Mouse (Mus musculus) liver, postnatal 0 days (tissue): ENCODE data around the gene Sel1l.

Experiments used
- CTCF ChIP-seq: sonication (generic); IDR thresholded peaks from 2 replicates; pipeline ENCODE4 v1.5.1; 2016; ENCODE audit warnings: antibody characterized with exemption, low read depth
- EP300 ChIP-seq: IDR thresholded peaks from 2 replicates; pipeline ENCODE4 v1.6.1; 2016; ENCODE audit warnings: antibody characterized with exemption, low read depth, mild to moderate bottlenecking

- TF ChIP-seq CTCF, result no peak
- TF ChIP-seq EP300, result peak; percentile 76
Observed at GRCm38 (mm10) chr12:91757854-91758562, 90.9 kb downstream of the Sel1l start.
